Mouse (Mus musculus): ENCODE results near the gene Bglap3. TPM values are rescaled to one million over a fixed set of nuclear protein-coding genes. Genes with fewer than 3 reads are reported as not detected.

The Bglap3 gene
- total RNA-seq, 2 experiments from 2014 or later: 0.66 TPM; not detected in 1

DNA sequence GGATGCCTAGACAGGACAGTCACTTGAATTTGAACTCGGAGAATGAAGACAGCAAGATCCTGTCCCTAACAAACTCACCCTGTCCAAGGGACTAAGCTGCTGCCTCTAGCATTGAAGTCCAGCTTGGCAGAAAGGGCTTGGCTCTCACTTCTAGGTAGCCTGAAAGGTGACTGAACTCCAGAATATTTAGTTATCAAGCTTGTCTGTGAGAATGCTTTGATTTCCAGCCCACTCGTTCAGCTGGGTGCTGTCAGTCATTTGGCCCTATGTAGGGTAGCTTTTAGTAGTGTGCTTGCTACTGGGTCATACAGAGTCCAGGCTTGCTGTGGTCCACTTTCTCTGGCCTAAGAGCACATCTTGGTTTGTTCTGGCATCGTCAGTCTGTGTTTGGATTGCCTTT, 33.5 kb downstream of the Bglap3 start:
- DNase-seq (ENCODE audit: extremely low spot score in 1 of 2, low spot score in 2 of 2): no peak
- intact Hi-C loops (cut with DNase I): no loop called here

GRCm38 (mm10) chr3:88338316-88338715, 34.2 kb downstream of the Bglap3 start:
- intact Hi-C loops (cut with DNase I): no loop called here
- no peak for DNase-seq (ENCODE audit: extremely low spot score in 1 of 2, low spot score in 2 of 2)

- intact Hi-C loops (cut with DNase I): no loop called here
- DNase-seq (ENCODE audit: extremely low spot score in 1 of 2, low spot score in 2 of 2): no peak
Observed at GRCm38 (mm10) chr3:88337367-88338020, 35.0 kb downstream of the Bglap3 start.

GRCm38 (mm10) chr3:88336058-88337013, 36.2 kb downstream of the Bglap3 start, which contains the start of the genes Tmem79 and Smg5:
Gene Tmem79, minus strand, starts transcription at chr3:88336148.
Gene Smg5, plus strand, starts transcription at chr3:88336260.
- peak; percentile 95 to 97 for DNase-seq (ENCODE audit: extremely low spot score in 1 of 2, low spot score in 2 of 2)
- intact Hi-C loops (cut with DNase I): no loop called here

DNA sequence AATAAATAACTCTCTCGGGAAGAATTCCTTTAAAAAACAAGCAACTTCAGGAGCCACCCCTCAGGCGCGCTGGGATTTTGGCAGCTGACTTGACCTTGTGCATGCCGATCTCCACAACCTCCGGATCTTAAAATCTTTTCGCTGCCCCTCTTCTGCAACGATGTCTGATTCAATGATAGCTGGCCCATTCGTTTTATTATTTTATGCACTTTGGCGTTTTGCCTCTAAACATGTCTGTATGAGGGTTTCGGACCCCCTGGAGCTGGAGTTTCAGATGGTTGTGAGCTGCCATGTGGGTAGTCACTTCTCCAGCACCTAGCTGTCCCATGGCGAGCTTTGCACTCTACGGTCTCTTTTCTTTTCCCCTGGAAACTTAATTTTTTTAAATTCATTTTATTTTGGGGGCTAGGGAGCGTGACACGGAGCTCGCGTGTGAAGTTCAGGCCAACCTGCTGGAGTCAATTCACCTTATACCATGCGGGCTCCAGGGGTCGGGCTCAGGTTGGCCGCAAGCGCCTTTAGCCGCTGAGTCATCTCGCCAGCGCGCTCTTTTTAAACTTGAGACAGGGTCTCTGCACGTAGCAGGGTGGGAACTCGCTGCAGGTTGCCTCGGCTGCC, 37.0 kb downstream of the Bglap3 start:
- no peak for DNase-seq (ENCODE audit: extremely low spot score in 1 of 2, low spot score in 2 of 2)
- intact Hi-C loops (cut with DNase I): no loop called here

- intact Hi-C loops (cut with DNase I): no loop called here
- no peak for DNase-seq (ENCODE audit: extremely low spot score in 1 of 2, low spot score in 2 of 2)
Observed at GRCm38 (mm10) chr3:88334902-88335435, 37.6 kb downstream of the Bglap3 start.

DNA sequence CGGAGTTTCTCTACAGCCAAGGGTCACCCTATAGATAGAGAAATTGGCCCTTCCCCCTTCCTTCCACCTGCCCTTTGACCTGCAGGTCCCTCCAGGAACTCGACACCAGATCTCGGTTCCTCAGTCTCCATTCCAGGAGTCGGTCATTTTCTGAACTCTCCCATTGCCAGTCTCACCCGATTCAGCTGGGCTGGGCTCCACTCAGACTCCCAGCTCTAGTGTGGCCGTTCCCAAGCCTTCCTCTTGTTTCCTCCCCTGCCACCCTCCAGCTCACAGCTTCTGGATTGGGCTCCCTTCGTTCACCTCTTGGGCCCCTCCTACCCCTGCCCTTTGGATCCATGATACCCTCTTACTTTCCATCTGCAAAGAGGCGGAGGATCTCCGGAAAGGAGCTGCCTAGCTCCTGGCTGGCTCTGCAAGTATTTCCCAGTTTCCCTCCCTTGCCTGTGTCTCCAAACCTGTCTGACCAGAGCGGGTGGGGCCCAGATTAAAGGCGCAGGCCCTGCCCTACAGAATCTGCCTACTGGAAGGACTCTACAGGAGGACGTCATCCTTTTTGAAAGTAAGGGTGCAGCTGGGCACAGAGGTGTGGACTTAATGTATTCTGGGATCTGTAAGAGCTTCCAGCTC, 38.4 kb downstream of the Bglap3 start:
- no peak for DNase-seq (ENCODE audit: extremely low spot score in 1 of 2, low spot score in 2 of 2)
- intact Hi-C loops (cut with DNase I): no loop called here

GRCm38 (mm10) chr3:88331282-88331681, 41.3 kb downstream of the Bglap3 start:
- intact Hi-C loops (cut with DNase I): no loop called here
- DNase-seq (ENCODE audit: extremely low spot score in 1 of 2, low spot score in 2 of 2): no peak

DNA sequence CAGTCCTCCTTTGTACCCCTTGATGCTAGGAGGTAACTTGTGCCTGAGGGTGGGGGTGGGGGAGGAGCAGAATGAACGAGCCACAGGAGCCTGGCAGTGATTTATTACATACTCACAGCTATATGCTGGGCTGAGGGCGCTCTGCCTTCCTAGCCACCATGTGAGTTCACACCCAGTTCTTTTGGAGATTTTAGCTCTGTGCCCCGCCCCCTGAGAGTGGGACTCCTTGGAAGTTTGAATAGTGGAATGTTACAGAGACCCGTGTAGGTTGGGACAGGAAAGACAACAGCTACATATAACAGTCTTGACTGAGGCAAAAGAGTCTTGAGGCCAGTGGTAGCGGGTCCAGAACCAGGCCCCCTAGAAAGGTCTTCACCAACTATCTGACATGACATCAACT, 43.6 kb downstream of the Bglap3 start:
- intact Hi-C loops (cut with DNase I): no loop called here
- no peak for DNase-seq (ENCODE audit: extremely low spot score in 1 of 2, low spot score in 2 of 2)

GRCm38 (mm10) chr3:88324951-88325405, 47.6 kb downstream of the Bglap3 start, which contains the start of gene Glmp:
Gene Glmp, plus strand, starts transcription at chr3:88325023.
- peak; percentile 49 to 67 for DNase-seq (ENCODE audit: extremely low spot score in 1 of 2, low spot score in 2 of 2)

More at GRCm38 (mm10) chr3:88324951-88325405, 47.6 kb downstream of the Bglap3 start, which contains the start of gene Glmp:
- intact Hi-C loops (cut with DNase I): no loop called here

Other genes with a start within 250 kb of the Bglap3 start
- 100 to 1,000 TPM; 149 to 160 TPM for gene Mef2d, start 230.4 kb downstream of the Bglap3 start, total RNA-seq (2021)
- gene Rhbg, start 118.0 kb downstream of the Bglap3 start, total RNA-seq (2021): under 1 TPM; 0.26 to 0.41 TPM
- gene Gm38392, start 85.5 kb downstream of the Bglap3 start, total RNA-seq (2021): under 1 TPM in 1 of 2 experiments, not detected in 1; 0.81 TPM
- gene Tsacc, start 75.7 kb downstream of the Bglap3 start, total RNA-seq (2021): 1 to 10 TPM; 6.3 TPM
- 100 to 1,000 TPM; 215 to 224 TPM for gene Cct3, start 75.6 kb downstream of the Bglap3 start, total RNA-seq (2021)
- 10 to 100 TPM; 74.6 to 79.2 TPM for gene Glmp, start 47.7 kb downstream of the Bglap3 start, total RNA-seq (2021)
- 1 to 10 TPM in 1 of 2 experiments, under 1 TPM in 1; 0.63 to 1.5 TPM for gene Tmem79, start 36.6 kb downstream of the Bglap3 start, total RNA-seq (2021)
- 10 to 100 TPM; 73.5 to 74.7 TPM for gene Smg5, start 36.5 kb downstream of the Bglap3 start, total RNA-seq (2021)
- 1 to 10 TPM; 3.5 to 3.6 TPM for gene Paqr6, start 8.2 kb downstream of the Bglap3 start, total RNA-seq (2021)
- not detected for gene Bglap2, start 6.0 kb upstream of the Bglap3 start, total RNA-seq (2021)
- 1 to 10 TPM in 1 of 2 experiments, under 1 TPM in 1; 0.95 to 2.6 TPM for gene Bglap, start 11.7 kb upstream of the Bglap3 start, total RNA-seq (2021)
- 10 to 100 TPM; 10.3 to 11.5 TPM for gene Pmf1, start 37.6 kb upstream of the Bglap3 start, total RNA-seq (2021)
- 10 to 100 TPM; 60.3 to 62.5 TPM for gene Slc25a44, start 52.4 kb upstream of the Bglap3 start, total RNA-seq (2021)
- gene Sema4a, start 88.4 kb upstream of the Bglap3 start, total RNA-seq (2021): 10 to 100 TPM; 46.5 to 52.6 TPM
- gene Lmna, start 137.2 kb upstream of the Bglap3 start, total RNA-seq (2021): 10 to 100 TPM; 47.2 to 48.6 TPM
- 10 to 100 TPM in 1 of 2 experiments, 1 to 10 TPM in 1; 6.9 to 10.7 TPM for gene Mex3a, start 159.7 kb upstream of the Bglap3 start, total RNA-seq (2021)
- gene Rab25, start 175.6 kb upstream of the Bglap3 start, total RNA-seq (2021): not detected
- gene Lamtor2, start 180.3 kb upstream of the Bglap3 start, total RNA-seq (2021): 100 to 1,000 TPM; 109 to 110 TPM
- gene Ubqln4, start 181.0 kb upstream of the Bglap3 start, total RNA-seq (2021): 10 to 100 TPM; 78.8 to 82.6 TPM
- gene Ssr2, start 203.1 kb upstream of the Bglap3 start, total RNA-seq (2021): 100 to 1,000 TPM; 127 to 128 TPM
- 100 to 1,000 TPM; 257 to 264 TPM for gene Arhgef2, start 233.2 kb upstream of the Bglap3 start, total RNA-seq (2021)

Data from left cerebral cortex, postnatal 10 days (tissue).